Mouse (Mus musculus) spleen, postnatal 4 days (tissue): ENCODE results near the gene Wsb1.

Experiments
- DNase-seq, 2 experiments: peaks; one replicate each; pipeline ENCODE4 v3.0.0; 2022; ENCODE audit warnings: low spot score in 2 of 2

Gene Wsb1

GRCm38 (mm10) chr11:79217133-79217532, 37.3 kb downstream of the Wsb1 start:
- DNase-seq = no peak

DNA sequence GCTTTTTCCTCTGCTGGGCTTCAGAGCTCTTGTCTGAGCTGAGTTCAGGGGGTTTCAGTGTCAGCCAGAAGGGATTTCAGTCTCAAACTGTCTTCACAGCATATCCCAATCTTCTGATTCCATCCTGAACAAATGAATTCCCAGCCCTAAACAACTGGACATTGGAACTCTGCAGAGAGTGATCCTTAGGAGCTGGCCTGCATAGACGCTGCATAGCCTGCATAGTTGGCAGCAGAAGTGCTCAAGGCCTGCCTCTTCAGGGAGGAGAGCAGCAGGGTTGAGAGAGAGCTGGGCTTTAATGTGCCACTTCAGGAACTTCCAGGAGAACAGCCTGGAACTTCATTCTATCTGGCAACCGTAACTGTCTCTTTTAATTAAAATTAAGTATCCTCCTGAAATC, 38.9 kb downstream of the Wsb1 start:
- no peak for DNase-seq

GRCm38 (mm10) chr11:79214015-79214418, 40.5 kb downstream of the Wsb1 start:
- DNase-seq = peak; percentile 83 to 97

- DNase-seq = no peak
Measured at GRCm38 (mm10) chr11:79209882-79210471, 44.5 kb downstream of the Wsb1 start.

DNA sequence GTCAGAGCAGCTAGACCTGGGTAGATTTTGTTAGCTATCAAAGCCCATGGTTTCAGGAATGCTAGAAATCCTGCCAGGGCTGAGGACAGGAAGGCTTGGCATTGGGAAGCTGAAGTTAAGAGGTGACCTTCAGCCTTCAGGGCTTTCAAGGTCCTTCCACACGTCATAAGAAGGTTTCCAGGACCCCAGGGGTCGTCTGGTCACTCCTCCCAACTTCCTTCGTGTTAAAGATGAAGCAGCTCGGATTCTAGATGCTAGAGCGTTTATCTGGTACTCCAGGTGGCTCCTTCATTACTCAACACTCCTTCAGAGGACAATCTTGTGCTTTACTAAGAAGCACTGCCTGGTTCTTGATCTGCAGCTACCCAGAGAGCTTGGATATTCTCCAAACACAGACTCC, 45.4 kb downstream of the Wsb1 start:
- DNase-seq = no peak

GRCm38 (mm10) chr11:79208462-79208861, 46.0 kb downstream of the Wsb1 start:
- no peak for DNase-seq

DNA sequence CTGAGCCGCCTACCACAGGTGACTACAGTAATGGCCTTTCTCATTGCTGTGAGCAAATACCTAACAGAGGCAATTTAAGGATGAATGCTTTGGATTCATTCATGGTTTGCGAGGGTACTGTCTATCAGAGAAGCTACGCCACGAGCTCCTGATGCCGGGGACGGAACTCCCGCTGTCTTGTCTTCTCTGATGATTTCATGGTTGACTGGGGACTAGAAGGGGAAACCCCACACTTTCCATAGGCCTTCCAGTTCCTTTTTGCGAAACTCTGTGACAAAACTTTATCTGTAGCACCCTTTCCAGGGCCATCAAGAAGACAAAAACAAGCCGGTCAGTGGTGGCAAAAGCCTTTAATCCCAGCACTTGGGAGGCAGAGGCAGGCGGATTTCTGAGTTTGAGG, 46.8 kb downstream of the Wsb1 start:
- no peak for DNase-seq

DNA sequence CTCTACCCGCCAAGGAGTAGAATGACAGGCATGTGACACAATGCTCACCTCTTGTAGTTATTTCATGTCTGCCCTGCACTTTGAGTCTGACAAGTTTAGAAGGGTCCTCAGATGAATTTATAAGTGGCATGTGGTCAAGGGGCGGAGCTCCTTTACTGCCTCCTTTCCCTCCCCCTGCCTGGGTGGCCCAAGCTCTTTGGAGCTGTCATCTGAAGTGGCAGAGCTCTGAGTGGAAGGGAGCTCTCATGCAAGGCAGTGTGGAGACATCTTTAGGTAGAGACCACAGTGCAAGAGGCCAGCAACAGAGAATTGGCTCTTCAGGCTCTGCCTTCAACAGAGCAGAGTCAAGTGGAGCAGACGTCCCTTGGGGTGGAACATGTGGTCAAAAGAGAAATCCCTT, 50.0 kb downstream of the Wsb1 start:
- DNase-seq = no peak

GRCm38 (mm10) chr11:79200502-79200901, 54.0 kb downstream of the Wsb1 start:
- no peak for DNase-seq

GRCm38 (mm10) chr11:79198562-79198961, 55.9 kb downstream of the Wsb1 start:
- no peak for DNase-seq

DNA sequence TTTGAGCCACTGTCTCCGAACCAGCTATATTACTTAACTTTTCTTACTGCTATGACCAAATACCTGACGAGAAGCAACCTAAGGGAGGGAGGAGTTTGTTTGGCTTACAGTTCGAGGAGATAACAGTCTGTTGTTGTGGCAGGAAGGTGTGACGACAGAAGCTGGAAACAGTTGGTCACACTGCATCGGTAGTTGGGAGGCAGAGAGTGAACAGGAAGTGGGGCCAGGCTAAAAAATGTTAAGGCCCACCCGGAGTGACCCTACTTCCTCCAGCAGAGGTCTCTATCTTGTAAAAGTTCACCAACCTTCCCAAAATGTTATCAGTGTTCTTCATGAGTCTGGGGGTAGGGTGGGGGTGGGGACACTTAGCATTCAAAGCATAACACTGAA, 56.6 kb downstream of the Wsb1 start:
- no peak for DNase-seq

- DNase-seq = no peak
Measured at GRCm38 (mm10) chr11:79196876-79197845, 57.3 kb downstream of the Wsb1 start.

- no peak for DNase-seq
Measured at GRCm38 (mm10) chr11:79196196-79196869, 58.1 kb downstream of the Wsb1 start.

DNA sequence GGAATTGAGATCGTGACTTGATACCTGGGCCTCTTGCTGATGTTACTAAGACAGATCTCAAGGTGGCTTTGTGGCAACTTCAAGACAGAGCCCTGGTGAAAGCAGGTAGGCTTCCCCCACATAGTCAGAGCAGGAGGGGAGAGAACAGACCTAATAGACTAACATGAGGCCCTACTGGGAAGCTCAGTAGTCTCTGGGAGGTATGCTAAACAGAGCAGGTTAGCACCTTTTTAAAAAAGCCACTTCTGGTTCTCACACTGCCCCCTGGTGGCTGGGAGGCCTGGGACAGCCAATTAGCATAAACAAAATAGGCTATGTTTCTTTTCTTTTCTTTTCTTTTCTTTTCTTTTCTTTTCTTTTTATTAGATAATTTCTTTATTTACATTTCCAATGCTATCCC, 62.3 kb downstream of the Wsb1 start:
- DNase-seq = peak; percentile 45 to 81

DNA sequence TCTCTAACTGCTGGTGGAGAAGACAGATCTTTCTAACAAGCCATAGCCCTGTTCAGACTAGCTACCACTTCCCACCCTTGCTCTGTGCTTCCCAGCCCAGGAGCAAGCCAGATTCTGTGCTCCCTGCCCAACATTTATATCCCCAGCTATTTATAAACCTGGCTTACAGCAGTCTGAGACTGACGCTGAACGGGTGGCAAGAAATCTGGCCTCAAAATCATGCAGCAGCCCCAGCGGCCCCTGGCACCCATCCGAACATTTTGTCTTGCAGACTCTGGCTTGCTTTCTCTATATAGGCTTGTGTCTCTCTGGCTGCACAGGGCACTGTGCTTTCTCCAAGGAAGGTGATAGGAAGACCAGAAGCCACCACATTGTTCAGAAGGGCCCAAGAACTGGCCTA, 63.3 kb downstream of the Wsb1 start:
- DNase-seq = no peak

DNA sequence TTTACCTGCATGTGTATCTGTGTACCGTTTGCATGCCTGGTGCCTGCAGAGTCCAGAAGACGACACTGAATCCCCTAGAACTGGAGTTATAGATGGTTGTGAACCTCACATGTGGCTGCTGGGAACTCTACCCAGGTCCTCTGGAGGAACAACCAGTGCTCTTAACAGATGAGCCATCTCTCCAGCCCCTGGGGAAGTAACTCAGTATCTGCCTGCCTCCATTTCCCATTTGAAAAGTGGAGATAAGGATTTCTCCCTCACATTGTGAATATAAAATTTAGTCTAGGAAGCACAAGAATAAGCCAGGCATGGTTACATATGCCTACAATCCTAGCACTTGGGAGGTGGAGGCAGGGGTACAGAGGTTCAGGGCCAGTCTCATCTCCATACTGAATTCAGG, 64.2 kb downstream of the Wsb1 start:
- DNase-seq = no peak
